Mouse (Mus musculus): ENCODE data around the gene Dctn2. TPM values are rescaled to one million over a fixed set of nuclear protein-coding genes. Genes with fewer than 3 reads are reported as not detected.
"Not testable (repeated sequence)": the region's sequence is repeated elsewhere in the genome, so short reads cannot be mapped to it uniquely, and the experiment has no call there.

Gene Dctn2
- polyA plus RNA-seq, 1 experiment: 201 TPM

- no peak for DNase-seq (ENCODE audit: low spot score)
Observed at GRCm38 (mm10) chr10:127289573-127290191, 23.5 kb downstream of the Dctn2 start.

GRCm38 (mm10) chr10:127290307-127290929, 24.2 kb downstream of the Dctn2 start:
- peak; percentile 96 for DNase-seq (ENCODE audit: low spot score)

GRCm38 (mm10) chr10:127290930-127291880, 25.0 kb downstream of the Dctn2 start:
- DNase-seq (ENCODE audit: low spot score): peak; percentile 60

GRCm38 (mm10) chr10:127291881-127292638, 25.9 kb downstream of the Dctn2 start:
- no peak for DNase-seq (ENCODE audit: low spot score)

- no peak for DNase-seq (ENCODE audit: low spot score)
Observed at GRCm38 (mm10) chr10:127292987-127293538, 26.9 kb downstream of the Dctn2 start.

- no peak for DNase-seq (ENCODE audit: low spot score)
Observed at GRCm38 (mm10) chr10:127293590-127294113, 27.5 kb downstream of the Dctn2 start.

- no peak for DNase-seq (ENCODE audit: low spot score)
Observed at GRCm38 (mm10) chr10:127294895-127295510, 28.8 kb downstream of the Dctn2 start.

GRCm38 (mm10) chr10:127295986-127296794, 30.0 kb downstream of the Dctn2 start:
- no peak for DNase-seq (ENCODE audit: low spot score)

GRCm38 (mm10) chr10:127297015-127297871, 31.1 kb downstream of the Dctn2 start:
- DNase-seq (ENCODE audit: low spot score): no peak

- no peak for DNase-seq (ENCODE audit: low spot score)
Observed at GRCm38 (mm10) chr10:127300361-127300760, 34.2 kb downstream of the Dctn2 start.

- DNase-seq (ENCODE audit: low spot score): no peak
Observed at GRCm38 (mm10) chr10:127303136-127303535, 37.0 kb downstream of the Dctn2 start.

GRCm38 (mm10) chr10:127309167-127309566, 43.0 kb downstream of the Dctn2 start:
- not testable (repeated sequence) for DNase-seq (ENCODE audit: low spot score)

GRCm38 (mm10) chr10:127310523-127311475, 44.6 kb downstream of the Dctn2 start:
- DNase-seq (ENCODE audit: low spot score): no peak

GRCm38 (mm10) chr10:127311476-127312355, 45.5 kb downstream of the Dctn2 start, which contains the start of gene Mars:
TSS of gene Mars (minus strand) at chr10:127311786.
- DNase-seq (ENCODE audit: low spot score): peak; percentile 77

GRCm38 (mm10) chr10:127312356-127312676, 46.1 kb downstream of the Dctn2 start:
- DNase-seq (ENCODE audit: low spot score): no peak

GRCm38 (mm10) chr10:127312858-127313257, 46.7 kb downstream of the Dctn2 start:
- DNase-seq (ENCODE audit: low spot score): no peak

GRCm38 (mm10) chr10:127313516-127313915, 47.3 kb downstream of the Dctn2 start:
- DNase-seq (ENCODE audit: low spot score): not testable (repeated sequence)
